Mouse (Mus musculus): ENCODE measurements around the gene Vac14. TPM values are rescaled to one million over a fixed set of nuclear protein-coding genes. Genes with fewer than 3 reads are reported as not detected.

Vac14 gene
- total RNA-seq, 1 experiment = 33.1 TPM

- H3K27ac ChIP-seq (ENCODE audit: insufficient read depth, low read depth, low read length, poor library complexity, severe bottlenecking) = no peak overlapping the region
- no peak overlapping the region for H3K9ac ChIP-seq (ENCODE audit: insufficient read depth, low read depth, low read length, poor library complexity, severe bottlenecking)
- no peak for DNase-seq (ENCODE audit: low read depth, low spot score)
- H3K9me3 ChIP-seq (ENCODE audit: control insufficient read depth, insufficient read depth, low read depth, low read length) = no peaks in the 10 kb centered on the region
- no peak for TF ChIP-seq ZC3H11A (IDR thresholded peaks at IDR 0.05; ENCODE audit: borderline replicate concordance, low read depth, low read length)
- TF ChIP-seq MAFK (IDR thresholded peaks at IDR 0.05; ENCODE audit: insufficient read depth, low read depth, low read length) = no peak
- no peak for TF ChIP-seq ZNF384 (IDR thresholded peaks at IDR 0.05; ENCODE audit: low read depth, low read length)
- no peak for TF ChIP-seq CHD2 (IDR thresholded peaks at IDR 0.05; ENCODE audit: low read depth, low read length)
- H3K36me3 ChIP-seq (ENCODE audit: control insufficient read depth, insufficient read depth, low read length, poor library complexity, severe bottlenecking) = peaks cover 44% of the 10 kb centered on the region
- no peak overlapping the region for H3K4me3 ChIP-seq (ENCODE audit: insufficient read depth in 1 of 2, low read depth in 1 of 2, low read length in 2 of 2, poor library complexity in 1 of 2, severe bottlenecking in 1 of 2)
- H3K4me1 ChIP-seq (ENCODE audit: control insufficient read depth in 2 of 2, insufficient read depth in 2 of 2, low read length in 2 of 2, poor library complexity in 1 of 2) = no peaks in the 10 kb centered on the region; a peak in 1 of 4 replicates
- in situ Hi-C loops (cut with MboI; ENCODE audit: low sequenced_read_pairs in 2 of 2, unreplicated experiment in 2 of 2) = no loop called here
These were observed 96.6 kb downstream of the Vac14 start for GRCm38 (mm10) chr8:110714827-110715519.

DNA sequence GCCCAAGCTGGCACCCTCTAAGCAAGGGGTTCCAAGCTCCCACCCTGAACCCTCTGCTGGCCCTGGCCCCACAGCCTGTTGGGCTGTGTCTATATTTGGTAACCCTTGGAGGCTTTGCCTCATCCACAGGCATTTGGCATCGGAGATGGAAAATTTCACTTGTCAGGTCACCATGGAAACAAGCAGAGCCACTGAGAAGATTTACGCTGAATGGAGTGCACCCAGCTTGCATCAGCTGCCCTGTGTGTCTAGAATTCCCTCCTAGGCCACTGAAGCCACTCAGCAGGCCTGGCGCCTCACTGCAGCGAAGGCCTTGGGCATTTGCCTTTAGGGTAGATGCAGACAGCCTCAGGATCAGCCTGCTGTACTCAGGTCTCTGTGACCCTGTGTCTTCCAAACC, 97.7 kb downstream of the Vac14 start:
- H3K27ac ChIP-seq (ENCODE audit: insufficient read depth, low read depth, low read length, poor library complexity, severe bottlenecking) = no peak overlapping the region

GRCm38 (mm10) chr8:110717131-110717530, 98.7 kb downstream of the Vac14 start:
- TF ChIP-seq HCFC1 (IDR thresholded peaks at IDR 0.05; ENCODE audit: borderline replicate concordance, insufficient read depth, low read length) (no peak), ZC3H11A (IDR thresholded peaks at IDR 0.05; ENCODE audit: borderline replicate concordance, low read depth, low read length) (no peak), ZNF384 (IDR thresholded peaks at IDR 0.05; ENCODE audit: low read depth, low read length) (no peak), MAFK (IDR thresholded peaks at IDR 0.05; ENCODE audit: insufficient read depth, low read depth, low read length) (no peak), CHD2 (IDR thresholded peaks at IDR 0.05; ENCODE audit: low read depth, low read length) (no peak)
- DNase-seq (ENCODE audit: low read depth, low spot score) = no peak
- H3K4me3 ChIP-seq (ENCODE audit: insufficient read depth in 1 of 2, low read depth in 1 of 2, low read length in 2 of 2, poor library complexity in 1 of 2, severe bottlenecking in 1 of 2) = no peak overlapping the region
- H3K4me1 ChIP-seq (ENCODE audit: control insufficient read depth in 2 of 2, insufficient read depth in 2 of 2, low read length in 2 of 2, poor library complexity in 1 of 2) = peaks cover 2 to 6% of the 10 kb centered on the region in 2 experiments; a peak in 1 of 4 replicates
- in situ Hi-C loops (cut with MboI; ENCODE audit: low sequenced_read_pairs in 2 of 2, unreplicated experiment in 2 of 2) = no loop called here
- H3K27ac ChIP-seq (ENCODE audit: insufficient read depth, low read depth, low read length, poor library complexity, severe bottlenecking) = no peak overlapping the region
- H3K9ac ChIP-seq (ENCODE audit: insufficient read depth, low read depth, low read length, poor library complexity, severe bottlenecking) = no peak overlapping the region
- H3K9me3 ChIP-seq (ENCODE audit: control insufficient read depth, insufficient read depth, low read depth, low read length) = no peaks in the 10 kb centered on the region
- peaks cover 24% of the 10 kb centered on the region for H3K36me3 ChIP-seq (ENCODE audit: control insufficient read depth, insufficient read depth, low read length, poor library complexity, severe bottlenecking)

More for the DNA sequence above, 97.7 kb downstream of the Vac14 start:
- Histone ChIP-seq H3K9me3 (ENCODE audit: control insufficient read depth, insufficient read depth, low read depth, low read length) (no peaks in the 10 kb centered on the region), H3K4me1 (ENCODE audit: control insufficient read depth in 2 of 2, insufficient read depth in 2 of 2, low read length in 2 of 2, poor library complexity in 1 of 2) (peaks cover 2 to 6% of the 10 kb centered on the region in 2 experiments; a peak in 1 of 4 replicates), H3K36me3 (ENCODE audit: control insufficient read depth, insufficient read depth, low read length, poor library complexity, severe bottlenecking) (peaks cover 34% of the 10 kb centered on the region), H3K9ac (ENCODE audit: insufficient read depth, low read depth, low read length, poor library complexity, severe bottlenecking) (no peak overlapping the region), H3K4me3 (ENCODE audit: insufficient read depth in 1 of 2, low read depth in 1 of 2, low read length in 2 of 2, poor library complexity in 1 of 2, severe bottlenecking in 1 of 2) (no peak overlapping the region)
- no peak for TF ChIP-seq HCFC1 (IDR thresholded peaks at IDR 0.05; ENCODE audit: borderline replicate concordance, insufficient read depth, low read length)
- no peak for TF ChIP-seq CHD2 (IDR thresholded peaks at IDR 0.05; ENCODE audit: low read depth, low read length)
- no peak for TF ChIP-seq ZC3H11A (IDR thresholded peaks at IDR 0.05; ENCODE audit: borderline replicate concordance, low read depth, low read length)
- no peak for TF ChIP-seq MAFK (IDR thresholded peaks at IDR 0.05; ENCODE audit: insufficient read depth, low read depth, low read length)
- no peak for TF ChIP-seq ZNF384 (IDR thresholded peaks at IDR 0.05; ENCODE audit: low read depth, low read length)
- no peak for DNase-seq (ENCODE audit: low read depth, low spot score)
- in situ Hi-C loops (cut with MboI; ENCODE audit: low sequenced_read_pairs in 2 of 2, unreplicated experiment in 2 of 2) = no loop called here

DNA sequence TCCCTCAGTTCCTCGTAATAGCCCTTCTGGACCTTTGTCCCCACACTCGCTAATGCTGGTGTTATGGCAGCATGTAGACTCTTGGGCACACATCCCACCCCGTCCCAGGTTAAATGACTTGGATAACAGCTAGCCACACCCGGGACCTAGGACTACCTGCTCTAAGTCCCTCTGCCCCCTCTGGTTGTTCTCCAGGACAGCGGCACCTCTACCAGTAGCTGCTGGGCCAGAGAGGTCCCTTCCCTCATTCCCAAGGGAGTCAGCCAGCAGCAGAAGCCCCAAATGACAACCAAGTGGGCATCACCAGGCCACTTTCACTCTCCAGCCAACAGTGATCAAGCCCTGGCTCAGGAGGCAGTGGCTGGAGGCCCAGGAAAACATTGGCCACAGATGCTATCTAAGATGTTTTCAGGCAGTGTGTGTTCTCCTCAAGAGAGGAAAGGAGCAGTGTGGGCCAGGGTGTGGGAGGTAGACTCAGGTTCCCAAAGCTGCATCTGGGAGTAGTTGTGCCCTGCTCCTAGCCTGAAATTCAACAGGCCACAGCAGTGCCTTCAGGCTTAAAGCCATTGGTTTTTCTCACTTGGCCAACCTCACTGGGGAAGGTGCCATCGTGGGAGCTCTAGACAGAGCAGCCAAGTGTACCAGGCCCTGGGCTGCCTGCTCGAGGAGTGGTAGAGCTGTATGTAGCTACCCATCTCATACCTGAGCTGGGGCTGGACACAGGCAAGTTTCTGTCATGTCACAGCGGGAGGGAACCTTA, 100.0 kb downstream of the Vac14 start:
- TF ChIP-seq ZNF384 (IDR thresholded peaks at IDR 0.05; ENCODE audit: low read depth, low read length) (no peak), MAFK (IDR thresholded peaks at IDR 0.05; ENCODE audit: insufficient read depth, low read depth, low read length) (no peak), CHD2 (IDR thresholded peaks at IDR 0.05; ENCODE audit: low read depth, low read length) (no peak), HCFC1 (IDR thresholded peaks at IDR 0.05; ENCODE audit: borderline replicate concordance, insufficient read depth, low read length) (no peak), ZC3H11A (IDR thresholded peaks at IDR 0.05; ENCODE audit: borderline replicate concordance, low read depth, low read length) (no peak)
- H3K9ac ChIP-seq (ENCODE audit: insufficient read depth, low read depth, low read length, poor library complexity, severe bottlenecking) = no peak overlapping the region
- no peak for DNase-seq (ENCODE audit: low read depth, low spot score)
- H3K27ac ChIP-seq (ENCODE audit: insufficient read depth, low read depth, low read length, poor library complexity, severe bottlenecking) = no peak overlapping the region
- no peaks in the 10 kb centered on the region for H3K9me3 ChIP-seq (ENCODE audit: control insufficient read depth, insufficient read depth, low read depth, low read length)
- H3K4me3 ChIP-seq (ENCODE audit: insufficient read depth in 1 of 2, low read depth in 1 of 2, low read length in 2 of 2, poor library complexity in 1 of 2, severe bottlenecking in 1 of 2) = no peak overlapping the region
- in situ Hi-C loops (cut with MboI; ENCODE audit: low sequenced_read_pairs in 2 of 2, unreplicated experiment in 2 of 2) = no loop called here
- H3K36me3 ChIP-seq (ENCODE audit: control insufficient read depth, insufficient read depth, low read length, poor library complexity, severe bottlenecking) = peaks cover 14% of the 10 kb centered on the region
- peaks cover 2 to 6% of the 10 kb centered on the region in 2 experiments; a peak in 1 of 4 replicates for H3K4me1 ChIP-seq (ENCODE audit: control insufficient read depth in 2 of 2, insufficient read depth in 2 of 2, low read length in 2 of 2, poor library complexity in 1 of 2)
